In genomic region chr1:133329638-133329964, GRCm38 (mm10) we compare ENCODE assay signal across 10 mouse cellular contexts. TPM values are rescaled to one million over a fixed set of nuclear protein-coding genes. Genes with fewer than 3 reads are reported as not detected.
DNase-seq lines count a peak whose midpoint lies in the region; ATAC-seq lines count a peak whose summit lies in the region.
"Had no signal": no experiment of that assay in that cellular context is flagged by ENCODE, and none has a peak within 500 bp of the region (broad histone marks: within the 10 kb centered on the region; RNA-seq: fewer than 3 reads in every experiment).

No protein-coding gene starts in this region.

- H3K9me3 ChIP-seq in heart, embryonic 15.5 days (replicated peaks) = no peaks in the 10 kb centered on the region
- H3K9me3 ChIP-seq in embryonic facial prominence, embryonic 14.5 days (ENCODE audit: control insufficient read depth, low read length) = no peaks in the 10 kb centered on the region
- H3K9me3 ChIP-seq in intestine, embryonic 16.5 days (ENCODE audit: control insufficient read depth, low read length) = no peaks in the 10 kb centered on the region
- H3K9me3 ChIP-seq in midbrain, embryonic 16.5 days (replicated peaks; ENCODE audit: control insufficient read depth, low read length, poor library complexity, severe bottlenecking) = no peaks in the 10 kb centered on the region

- intact Hi-C loops in heart, postnatal 25 days (cut with DNase I) = no loop called here

- WGBS in heart, embryonic 15.5 days = 28% methylated on average over 7 of the region's 7 CpGs
- 21% methylated on average over 7 of the region's 7 CpGs for WGBS in embryonic facial prominence, embryonic 14.5 days
- WGBS in intestine, embryonic 16.5 days = 28% methylated on average over 7 of the region's 7 CpGs
- 19% methylated on average over 7 of the region's 7 CpGs for WGBS in midbrain, embryonic 16.5 days

- peaks cover 37% of the 10 kb centered on the region for H3K27me3 ChIP-seq in heart, embryonic 15.5 days
- peaks cover 31% of the 10 kb centered on the region for H3K27me3 ChIP-seq in embryonic facial prominence, embryonic 14.5 days (replicated peaks; ENCODE audit: control insufficient read depth, insufficient read depth, low read length)
- peaks cover 3% of the 10 kb centered on the region for H3K27me3 ChIP-seq in intestine, embryonic 16.5 days (replicated peaks; ENCODE audit: control insufficient read depth, insufficient read depth, low read length)
- H3K27me3 ChIP-seq in midbrain, embryonic 16.5 days (ENCODE audit: control insufficient read depth, insufficient read depth, low read depth, low read length) = no peaks in the 10 kb centered on the region

- H3K4me3 ChIP-seq in heart, embryonic 15.5 days = peak overlapping the region; percentile 32
- peak overlapping the region; percentile 28 for H3K4me3 ChIP-seq in embryonic facial prominence, embryonic 14.5 days (ENCODE audit: low read depth, low read length)
- peak overlapping the region; percentile 36 for H3K4me3 ChIP-seq in intestine, embryonic 16.5 days (ENCODE audit: low read length)
- H3K4me3 ChIP-seq in midbrain, embryonic 16.5 days (ENCODE audit: low read depth, low read length) = peak overlapping the region; percentile 27

- no peak for DNase-seq in heart, postnatal 25 days (ENCODE audit: low spot score)
- DNase-seq in embryonic facial prominence, embryonic 14.5 days (ENCODE audit: low spot score) = no peak
- DNase-seq in right cerebral cortex, adult 2 months (ENCODE audit: low spot score in 2 of 2) = no peak
- no peak for DNase-seq in left cerebral cortex, adult 8-10 months (ENCODE audit: low spot score in 2 of 2)
- DNase-seq in ovary, postnatal 14 days (ENCODE audit: low spot score) = no peak
- DNase-seq: adrenal gland, postnatal 14 days had no signal

- no peak for ATAC-seq in heart, embryonic 15.5 days (replicated peaks; ENCODE audit: insufficient number of reproducible peaks, insufficient read depth, low FRiP score, low read depth)
- no peak for ATAC-seq in embryonic facial prominence, embryonic 14.5 days (ENCODE audit: low read depth)
- no peak for ATAC-seq in intestine, embryonic 16.5 days
- ATAC-seq in midbrain, embryonic 16.5 days = no peak
- ATAC-seq: CD4-positive, CD25-positive, alpha-beta regulatory T cell, adult 4 months had no signal

- no peaks in the 10 kb centered on the region for H3K36me3 ChIP-seq in heart, embryonic 15.5 days
- H3K36me3 ChIP-seq in embryonic facial prominence, embryonic 14.5 days (ENCODE audit: control insufficient read depth, insufficient read depth, low read length) = no peaks in the 10 kb centered on the region
- no peaks in the 10 kb centered on the region for H3K36me3 ChIP-seq in intestine, embryonic 16.5 days (ENCODE audit: control insufficient read depth, insufficient read depth, low read length)
- no peaks in the 10 kb centered on the region for H3K36me3 ChIP-seq in midbrain, embryonic 16.5 days (ENCODE audit: control insufficient read depth, insufficient read depth, low read length)

- peak overlapping the region; percentile 64 for H3K4me2 ChIP-seq in heart, embryonic 15.5 days
- H3K4me2 ChIP-seq in embryonic facial prominence, embryonic 14.5 days (ENCODE audit: low read depth, low read length) = peak overlapping the region; percentile 52
- H3K4me2 ChIP-seq in intestine, embryonic 16.5 days (ENCODE audit: low read depth, low read length) = peak overlapping the region; percentile 69
- peak overlapping the region; percentile 61 for H3K4me2 ChIP-seq in midbrain, embryonic 16.5 days (ENCODE audit: low read length)

- peak overlapping the region; percentile 31; the same call in 1 of the 2 replicates for H3K9ac ChIP-seq in heart, embryonic 15.5 days
- H3K9ac ChIP-seq in embryonic facial prominence, embryonic 14.5 days (ENCODE audit: low read depth, low read length) = peak overlapping the region; percentile 40; the same call in 1 of the 2 replicates
- peak overlapping the region; percentile 56 for H3K9ac ChIP-seq in intestine, embryonic 16.5 days (ENCODE audit: low read depth, low read length)
- peak overlapping the region; percentile 54 for H3K9ac ChIP-seq in midbrain, embryonic 16.5 days (ENCODE audit: low read depth, low read length)

- no peak overlapping the region for H3K27ac ChIP-seq in heart, embryonic 15.5 days
- no peak overlapping the region for H3K27ac ChIP-seq in embryonic facial prominence, embryonic 14.5 days (replicated peaks; ENCODE audit: low read depth, low read length)
- no peak overlapping the region for H3K27ac ChIP-seq in intestine, embryonic 16.5 days (ENCODE audit: low read length)
- no peak overlapping the region for H3K27ac ChIP-seq in midbrain, embryonic 16.5 days (ENCODE audit: low read length)

- peaks cover 8% of the 10 kb centered on the region for H3K4me1 ChIP-seq in heart, embryonic 15.5 days (replicated peaks)
- H3K4me1 ChIP-seq in embryonic facial prominence, embryonic 14.5 days (ENCODE audit: control insufficient read depth, insufficient read depth, low read length) = peaks cover 2% of the 10 kb centered on the region; the same call in 1 of the 2 replicates
- H3K4me1 ChIP-seq in intestine, embryonic 16.5 days (ENCODE audit: control insufficient read depth, insufficient read depth, low read length) = peaks cover 9% of the 10 kb centered on the region
- H3K4me1 ChIP-seq in midbrain, embryonic 16.5 days (ENCODE audit: control insufficient read depth, insufficient read depth, low read length) = peaks cover 21% of the 10 kb centered on the region

RNA-seq across cellular contexts. Expression of gene Kiss1, which starts 7.9 kb away (rescaled TPM):
- 0.62 TPM in 1 of 2 replicates, not detected in the other for polyA plus RNA-seq in heart, embryonic 15.5 days (2015; fragmentation: Nextera tagmentation; extraction: Ambion mirVana)
- not detected for total RNA-seq in heart, postnatal 25 days (2021)
- not detected in 2 replicates for polyA plus RNA-seq in embryonic facial prominence, embryonic 14.5 days (2014; fragmentation: Nextera tagmentation; extraction: Ambion mirVana)
- not detected in 2 replicates for polyA plus RNA-seq in intestine, embryonic 16.5 days (2015; fragmentation: Nextera tagmentation; extraction: Ambion mirVana)
- not detected in 2 replicates for polyA plus RNA-seq in midbrain, embryonic 16.5 days (2015; fragmentation: Nextera tagmentation; extraction: Ambion mirVana)
- not detected for total RNA-seq in left cerebral cortex, adult 8-10 months (2022)
- total RNA-seq: adrenal gland, postnatal 14 days had no signal
- polyA plus RNA-seq: CD4-positive, CD25-positive, alpha-beta regulatory T cell, adult 4 months had no signal

RNA-seq across cellular contexts. Expression of gene Golt1a, which starts 20.0 kb away (rescaled TPM):
- polyA plus RNA-seq in heart, embryonic 15.5 days (2015; fragmentation: Nextera tagmentation; extraction: Ambion mirVana) = 0.42 TPM in 1 of 2 replicates, not detected in the other
- total RNA-seq in heart, postnatal 25 days (2021) = not detected
- not detected in 2 replicates for polyA plus RNA-seq in embryonic facial prominence, embryonic 14.5 days (2014; fragmentation: Nextera tagmentation; extraction: Ambion mirVana)
- polyA plus RNA-seq in intestine, embryonic 16.5 days (2015; fragmentation: Nextera tagmentation; extraction: Ambion mirVana) = 34.8 and 45.4 TPM in 2 replicates
- not detected in 2 replicates for polyA plus RNA-seq in midbrain, embryonic 16.5 days (2015; fragmentation: Nextera tagmentation; extraction: Ambion mirVana)
- 1 to 10 TPM in 3 of 4 experiments, under 1 TPM in 1; 0.28 to 4.8 (median 2.4) TPM for total RNA-seq in left cerebral cortex, adult 8-10 months (2022)
- polyA plus RNA-seq: CD4-positive, CD25-positive, alpha-beta regulatory T cell, adult 4 months had no signal

RNA-seq across cellular contexts. Expression of gene Ren1, which starts 20.7 kb away (rescaled TPM):
- 0.30 and 2.2 TPM in 2 replicates for polyA plus RNA-seq in heart, embryonic 15.5 days (2015; fragmentation: Nextera tagmentation; extraction: Ambion mirVana)
- under 1 TPM; 0.21 to 0.28 TPM for total RNA-seq in heart, postnatal 25 days (2021)
- 5.9 and 6.6 TPM in 2 replicates for polyA plus RNA-seq in embryonic facial prominence, embryonic 14.5 days (2014; fragmentation: Nextera tagmentation; extraction: Ambion mirVana)
- polyA plus RNA-seq in intestine, embryonic 16.5 days (2015; fragmentation: Nextera tagmentation; extraction: Ambion mirVana) = 1.3 and 6.7 TPM in 2 replicates
- 0.35 TPM in 1 of 2 replicates, not detected in the other for polyA plus RNA-seq in midbrain, embryonic 16.5 days (2015; fragmentation: Nextera tagmentation; extraction: Ambion mirVana)
- not detected for total RNA-seq in left cerebral cortex, adult 8-10 months (2022)
- polyA plus RNA-seq: CD4-positive, CD25-positive, alpha-beta regulatory T cell, adult 4 months had no signal

RNA-seq across cellular contexts. Expression of gene Etnk2, which starts 33.8 kb away (rescaled TPM):
- polyA plus RNA-seq in heart, embryonic 15.5 days (2015; fragmentation: Nextera tagmentation; extraction: Ambion mirVana) = 1.3 and 1.5 TPM in 2 replicates
- total RNA-seq in heart, postnatal 25 days (2021) = under 1 TPM; 0.45 to 0.57 TPM
- polyA plus RNA-seq in embryonic facial prominence, embryonic 14.5 days (2014; fragmentation: Nextera tagmentation; extraction: Ambion mirVana) = 3.3 and 3.4 TPM in 2 replicates
- polyA plus RNA-seq in intestine, embryonic 16.5 days (2015; fragmentation: Nextera tagmentation; extraction: Ambion mirVana) = 3.0 and 3.5 TPM in 2 replicates
- polyA plus RNA-seq in midbrain, embryonic 16.5 days (2015; fragmentation: Nextera tagmentation; extraction: Ambion mirVana) = 24.6 and 26.5 TPM in 2 replicates
- 1 to 10 TPM; 7.1 to 9.9 (median 7.9) TPM for total RNA-seq in left cerebral cortex, adult 8-10 months (2022)
- polyA plus RNA-seq: CD4-positive, CD25-positive, alpha-beta regulatory T cell, adult 4 months had no signal

Comparison
In these comparisons a context has a peak if more than half of its experiments do, and no peak if none do; other contexts are left out.
1. RNA of gene Golt1a, which starts 20.0 kb away (polyA plus RNA-seq): 34.8 to 45.4 TPM in intestine, embryonic 16.5 days; not detected in midbrain, embryonic 16.5 days, 0.42 TPM in heart, embryonic 15.5 days and not detected in embryonic facial prominence, embryonic 14.5 days; every median in the first group is over 10 times any median in the second.
2. Peak in every context shown above with its lines, with median percentiles within 50 percentile points of each other: H3K4me2 ChIP-seq, H3K4me3 ChIP-seq and H3K9ac ChIP-seq.